9 mouse cellular contexts compared by ENCODE assay signal in genomic region chr6:48177936-48178335, GRCm38 (mm10).
A peak's percentile ranks its signal among the peaks of the same experiment; 100 is the strongest.
DNase-seq lines count a peak whose midpoint lies in the region; ATAC-seq lines count a peak whose summit lies in the region.
"Had no signal": no experiment of that assay in that cellular context is flagged by ENCODE, and none has a peak within 500 bp of the region (broad histone marks: within the 10 kb centered on the region; RNA-seq: fewer than 3 reads in every experiment).

No protein-coding gene starts in this region.

- H3K27ac ChIP-seq in midbrain, embryonic 10.5 days (replicated peaks), result peak overlapping the region; percentile 75
- H3K27ac ChIP-seq in midbrain, embryonic 15.5 days, result no peak overlapping the region
- H3K27ac ChIP-seq in hindbrain, embryonic 15.5 days (replicated peaks), result no peak overlapping the region

- H3K27me3 ChIP-seq in midbrain, embryonic 10.5 days (ENCODE audit: low read depth, poor library complexity, severe bottlenecking), result no peaks in the 10 kb centered on the region
- H3K27me3 ChIP-seq in midbrain, embryonic 15.5 days (replicated peaks), result no peaks in the 10 kb centered on the region
- no peaks in the 10 kb centered on the region for H3K27me3 ChIP-seq in hindbrain, embryonic 15.5 days

- no peak overlapping the region for H3K4me3 ChIP-seq in midbrain, embryonic 10.5 days
- no peak overlapping the region for H3K4me3 ChIP-seq in midbrain, embryonic 15.5 days
- no peak overlapping the region for H3K4me3 ChIP-seq in hindbrain, embryonic 15.5 days
- H3K4me3 ChIP-seq: myocyte had no signal

- no peak for ATAC-seq in midbrain, embryonic 15.5 days (replicated peaks)
- ATAC-seq in hindbrain, embryonic 15.5 days (ENCODE audit: low FRiP score, low read depth), result no peak
- ATAC-seq in granulocyte monocyte progenitor cell, adult 5-6 weeks (replicated peaks; ENCODE audit: poor library complexity, severe bottlenecking), result no peak

- intact Hi-C loops in left cerebral cortex, postnatal 36 days (cut with DNase I), result loop anchor here (5.0 to 10.0 kb wide), 2 partner anchors 219 to 357 kb away; partner anchors contain the start of genes Atp6v0e2 and Krba1

- no peaks in the 10 kb centered on the region for H3K9me3 ChIP-seq in midbrain, embryonic 10.5 days (replicated peaks)
- no peaks in the 10 kb centered on the region for H3K9me3 ChIP-seq in midbrain, embryonic 15.5 days
- H3K9me3 ChIP-seq in hindbrain, embryonic 15.5 days, result no peaks in the 10 kb centered on the region

- DNase-seq in midbrain, embryonic 10.5 days (ENCODE audit: low spot score), result peak; percentile 41
- DNase-seq in adipocyte (ENCODE audit: low spot score), result peak; percentile 88
- peak; percentile 66 for DNase-seq in embryo, embryonic 10 days (ENCODE audit: low spot score)
- peak; percentile 26 to 55 for DNase-seq in left cerebral cortex, postnatal 36 days (ENCODE audit: low spot score in 2 of 2)
- peak; percentile 69 for DNase-seq in right cerebral cortex, adult 18-20 months

- H3K4me2 ChIP-seq in midbrain, embryonic 15.5 days, result no peak overlapping the region
- H3K4me2 ChIP-seq in hindbrain, embryonic 15.5 days, result 0 out of 2 replicates have a peak overlapping the region, but pooled peaks have one; percentile 26

- H3K4me1 ChIP-seq in midbrain, embryonic 10.5 days, result peaks cover 6% of the 10 kb centered on the region; the same call in 1 of the 2 replicates
- H3K4me1 ChIP-seq in midbrain, embryonic 15.5 days, result peaks cover 4% of the 10 kb centered on the region
- no peaks in the 10 kb centered on the region for H3K4me1 ChIP-seq in hindbrain, embryonic 15.5 days (replicated peaks)

- WGBS in midbrain, embryonic 10.5 days, result 7% methylated on average over 2 of the region's 2 CpGs
- 10% methylated on average over 2 of the region's 2 CpGs for WGBS in midbrain, embryonic 15.5 days
- 6% methylated on average over 2 of the region's 2 CpGs for WGBS in hindbrain, embryonic 15.5 days

- no peaks in the 10 kb centered on the region for H3K36me3 ChIP-seq in midbrain, embryonic 10.5 days
- H3K36me3 ChIP-seq in midbrain, embryonic 15.5 days (replicated peaks), result no peaks in the 10 kb centered on the region
- H3K36me3 ChIP-seq in hindbrain, embryonic 15.5 days, result no peaks in the 10 kb centered on the region

- no peak overlapping the region for H3K9ac ChIP-seq in midbrain, embryonic 15.5 days
- H3K9ac ChIP-seq in hindbrain, embryonic 15.5 days, result no peak overlapping the region
